Mouse (Mus musculus) left cerebral cortex, postnatal 25 days (tissue): ENCODE results near the gene Ncoa5. TPM values are rescaled to one million over a fixed set of nuclear protein-coding genes. Genes with fewer than 3 reads are reported as not detected.
A peak's percentile ranks its signal among the peaks of the same experiment; 100 is the strongest.

ENCODE experiments used
- DNase-seq, 2 experiments: peaks; one replicate each; pipeline ENCODE4 v3.0.0; 2022; ENCODE audit warnings: low spot score in 2 of 2, mixed read lengths in 1 of 2
- intact Hi-C: fragments of 180-260 bp; cut with DNase I; formaldehyde crosslinking; loops from one replicate; pipeline ENCODE4 v1.15.1; 2025
- total RNA-seq, 2 experiments: library from RNA; stranded (reverse); gene quantifications; 2 replicates each; pipeline ENCODE4 v1.2.3; 2021

Ncoa5 gene
- total RNA-seq, 2 experiments from 2014 or later: 53.8 to 56.3 TPM

GRCm38 (mm10) chr2:165051566-165051965 lies 16.9 kb upstream of the Ncoa5 start:
- intact Hi-C loops: no loop called here
- no peak for DNase-seq

- no peak for DNase-seq
- intact Hi-C loops: no loop called here
Measured at GRCm38 (mm10) chr2:165050826-165051548, 16.3 kb upstream of the Ncoa5 start.

- intact Hi-C loops: no loop called here
- DNase-seq: no peak
Measured at GRCm38 (mm10) chr2:165049044-165049443, 14.4 kb upstream of the Ncoa5 start.

GRCm38 (mm10) chr2:165043729-165044128 lies 9.1 kb upstream of the Ncoa5 start:
- intact Hi-C loops: no loop called here
- DNase-seq: no peak

GRCm38 (mm10) chr2:165043090-165043636 lies 8.5 kb upstream of the Ncoa5 start:
- intact Hi-C loops: no loop called here
- DNase-seq: peak; percentile 9 to 24

GRCm38 (mm10) chr2:165042126-165042525 lies 7.5 kb upstream of the Ncoa5 start:
- intact Hi-C loops: no loop called here
- DNase-seq: no peak

- intact Hi-C loops: no loop called here
- DNase-seq: no peak
Measured at GRCm38 (mm10) chr2:165037415-165037814, 2.7 kb upstream of the Ncoa5 start.

GRCm38 (mm10) chr2:165035058-165035431 lies 378 bp upstream of the Ncoa5 start:
- intact Hi-C loops: no loop called here
- DNase-seq: no peak

- DNase-seq: no peak
Measured at GRCm38 (mm10) chr2:165033306-165033705, 1.4 kb downstream of the Ncoa5 start.

GRCm38 (mm10) chr2:165032533-165032932 lies 2.1 kb downstream of the Ncoa5 start:
- DNase-seq: no peak
- intact Hi-C loops: no loop called here

More at GRCm38 (mm10) chr2:165033306-165033705, 1.4 kb downstream of the Ncoa5 start:
- intact Hi-C loops: no loop called here

GRCm38 (mm10) chr2:165027163-165027562 lies 7.5 kb downstream of the Ncoa5 start:
- intact Hi-C loops: no loop called here

GRCm38 (mm10) chr2:165020490-165020889 lies 14.2 kb downstream of the Ncoa5 start:
- no peak for DNase-seq
- intact Hi-C loops: no loop called here

More at GRCm38 (mm10) chr2:165027163-165027562, 7.5 kb downstream of the Ncoa5 start:
- no peak for DNase-seq

GRCm38 (mm10) chr2:165014935-165015334 lies 19.7 kb downstream of the Ncoa5 start:
- DNase-seq: no peak
- intact Hi-C loops: no loop called here

GRCm38 (mm10) chr2:165010351-165010750 lies 24.3 kb downstream of the Ncoa5 start:
- DNase-seq: no peak
- intact Hi-C loops: no loop called here

GRCm38 (mm10) chr2:165009581-165009980 lies 25.1 kb downstream of the Ncoa5 start:
- no peak for DNase-seq
- intact Hi-C loops: no loop called here

GRCm38 (mm10) chr2:165009161-165009560 lies 25.5 kb downstream of the Ncoa5 start:
- no peak for DNase-seq
- intact Hi-C loops: no loop called here

- no peak for DNase-seq
- intact Hi-C loops: no loop called here
Measured at GRCm38 (mm10) chr2:165007986-165008385, 26.7 kb downstream of the Ncoa5 start.

- intact Hi-C loops: no loop called here
- DNase-seq: no peak
Measured at GRCm38 (mm10) chr2:165006813-165007212, 27.9 kb downstream of the Ncoa5 start.

- no peak for DNase-seq
- intact Hi-C loops: no loop called here
Measured at GRCm38 (mm10) chr2:165004237-165004636, 30.4 kb downstream of the Ncoa5 start.

- intact Hi-C loops: no loop called here
- DNase-seq: no peak
Measured at GRCm38 (mm10) chr2:165003108-165003507, 31.6 kb downstream of the Ncoa5 start.

GRCm38 (mm10) chr2:165001958-165002357 lies 32.7 kb downstream of the Ncoa5 start:
- DNase-seq: peak in 1 of 2 experiments; percentile 31
- intact Hi-C loops: no loop called here
